Mouse (Mus musculus) olfactory bulb, adult 2 months (tissue): ENCODE measurements at regions not wholly inside any gene's neighbourhood (a gene's known extent, or its start where the extent isn't known, plus 50 kb on each side); places are given as distances from the start of the nearest gene placed in this dataset.

ENCODE experiments used
- CTCF ChIP-seq: fragments of 200-500 bp; IDR thresholded peaks from 2 replicates; pipeline ENCODE4 v1.5.1; 2012; ENCODE audit warnings: low read depth, mild to moderate bottlenecking, low read length, moderate library complexity; ENCODE audit not compliant: insufficient read depth
- POLR2A ChIP-seq: fragments of 200-500 bp; IDR thresholded peaks from 2 replicates; pipeline ENCODE4 v1.6.1; 2012; ENCODE audit warnings: mild to moderate bottlenecking, low read depth, low read length, moderate library complexity; ENCODE audit not compliant: insufficient read depth

DNA sequence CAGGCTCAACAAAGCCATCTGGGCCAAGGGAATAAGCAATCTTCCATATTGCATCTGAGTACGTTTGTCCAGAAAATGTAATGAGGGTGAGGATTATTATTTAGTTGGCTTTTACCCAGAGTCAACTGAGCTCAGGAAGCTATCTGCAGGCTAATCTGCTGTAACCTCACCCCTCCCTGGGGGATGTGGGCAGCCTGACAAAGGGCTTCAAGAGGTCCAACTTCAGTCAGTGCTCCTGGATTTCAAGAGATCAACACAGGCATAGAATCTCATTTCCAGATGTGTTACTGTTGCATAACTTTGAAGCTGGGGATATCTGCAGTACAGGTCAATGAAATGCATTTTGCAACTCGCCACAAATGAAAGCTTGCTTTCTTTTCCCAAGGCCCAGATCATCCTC is 95.2 kb downstream of the Btg1 start:
- TF ChIP-seq POLR2A: no peak
- TF ChIP-seq CTCF: no peak
